Mouse (Mus musculus) 3134 (cell line): ENCODE data around the gene Rnf6.
"Not testable (repeated sequence)": the region's sequence is repeated elsewhere in the genome, so short reads cannot be mapped to it uniquely, and the experiment has no call there.

Experiments used
- DNase-seq: peaks from one replicate; pipeline ENCODE4 v3.0.0-alpha.2; 2011; ENCODE audit warnings: low spot score; ENCODE audit not compliant: insufficient read length; ENCODE audit errors: extremely low read depth

Gene Rnf6

DNA sequence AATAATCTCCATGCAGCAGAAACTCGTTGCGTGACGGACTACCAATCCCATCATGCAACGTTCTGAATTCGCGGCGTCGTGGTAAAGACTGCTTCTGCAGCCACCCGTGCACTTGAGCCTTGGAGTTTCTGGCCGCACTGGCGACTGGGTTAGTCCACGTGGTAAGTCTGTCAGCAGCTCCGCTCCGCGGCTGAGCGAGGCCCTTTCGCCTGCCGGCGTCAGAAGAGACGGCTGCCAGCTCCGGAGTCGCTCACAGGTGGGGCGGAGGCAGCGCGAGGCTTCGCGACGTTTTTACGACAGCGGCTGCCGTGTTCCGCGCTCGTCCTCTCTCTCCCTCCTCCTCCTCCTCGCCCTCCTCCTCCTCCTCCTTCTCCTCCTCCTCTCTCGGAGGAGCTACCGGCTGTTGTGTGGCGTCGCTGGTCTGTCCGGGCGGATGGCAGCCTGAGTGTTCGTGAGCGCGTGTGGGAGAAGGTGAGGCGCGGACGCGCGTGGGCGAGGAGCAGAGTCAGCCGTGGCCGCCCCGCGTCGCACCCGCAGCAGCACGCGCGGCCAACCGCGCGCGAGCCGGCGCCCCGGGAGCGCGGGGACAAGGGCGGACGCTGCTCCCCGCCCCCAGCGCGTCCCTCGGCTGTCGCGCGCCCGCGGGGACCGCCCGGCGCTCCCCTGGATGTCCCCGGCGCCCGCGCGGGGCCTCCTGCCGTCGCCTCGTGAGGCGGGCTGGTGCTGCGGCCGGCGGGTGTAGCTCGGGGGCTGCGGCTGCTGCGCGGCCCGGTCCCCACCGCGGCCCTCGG, 9.7 kb upstream of the Rnf6 start, which contains the start of gene Cdk8:
Gene Cdk8 (plus strand): TSS at position 367 of the 791 bp plus-strand sequence.
- DNase-seq: peak; percentile 98

DNA sequence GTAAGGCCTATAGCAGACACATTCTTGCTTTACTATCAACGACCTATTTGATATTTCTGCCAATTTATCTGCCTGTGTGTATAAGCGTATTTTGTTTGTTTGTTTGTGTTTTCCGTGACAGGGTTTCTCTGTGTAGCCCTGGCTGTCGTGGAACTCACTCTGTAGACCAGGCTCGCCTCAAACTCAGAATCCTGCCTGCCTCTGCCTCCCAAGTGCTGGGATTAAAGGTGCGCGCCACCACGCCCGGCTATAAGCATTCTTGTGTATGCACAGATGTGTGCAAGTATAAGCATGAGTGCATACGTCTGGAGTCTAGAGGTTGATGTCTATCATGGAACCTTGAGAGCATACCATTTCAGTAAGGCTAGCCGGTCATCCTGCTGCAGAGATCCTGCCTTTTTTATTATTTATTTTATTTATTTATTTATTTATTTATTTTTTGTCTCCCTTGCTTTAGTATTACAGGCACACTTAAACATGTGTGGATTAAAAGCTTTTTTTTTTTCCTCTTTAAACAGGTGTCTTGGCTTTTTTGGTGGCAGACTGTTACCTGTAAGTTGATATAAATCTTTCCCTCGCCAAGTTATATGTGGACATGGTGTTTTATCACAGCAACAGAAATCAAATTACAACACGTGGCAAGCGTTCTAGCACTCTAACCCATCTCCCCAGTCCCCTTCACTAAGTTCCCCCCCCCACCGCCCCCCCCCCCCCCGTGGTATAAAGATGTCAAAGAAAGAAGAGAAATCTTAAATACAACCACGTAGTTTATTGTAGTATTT, 8.7 kb upstream of the Rnf6 start:
- DNase-seq: no peak

DNA sequence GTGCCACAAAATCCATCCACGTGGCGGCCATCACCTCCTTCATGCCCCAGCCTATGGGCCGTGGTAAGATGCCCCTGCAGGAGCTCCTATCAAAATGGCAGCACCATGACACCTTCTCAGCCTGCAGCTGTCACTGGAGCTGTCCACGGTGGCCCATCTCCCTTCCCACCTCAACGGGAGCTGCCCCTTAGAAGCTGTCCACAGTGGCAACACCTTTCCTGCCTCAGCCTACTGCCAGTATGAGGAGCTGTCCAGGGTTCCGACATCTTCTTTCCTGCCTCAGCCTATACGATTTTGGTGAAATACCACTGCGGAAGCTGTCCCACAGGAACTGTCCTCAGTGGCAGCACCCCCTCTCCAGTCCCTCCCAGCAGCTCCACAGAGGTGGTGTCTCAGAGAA, 6.1 kb upstream of the Rnf6 start:
- no peak for DNase-seq

DNA sequence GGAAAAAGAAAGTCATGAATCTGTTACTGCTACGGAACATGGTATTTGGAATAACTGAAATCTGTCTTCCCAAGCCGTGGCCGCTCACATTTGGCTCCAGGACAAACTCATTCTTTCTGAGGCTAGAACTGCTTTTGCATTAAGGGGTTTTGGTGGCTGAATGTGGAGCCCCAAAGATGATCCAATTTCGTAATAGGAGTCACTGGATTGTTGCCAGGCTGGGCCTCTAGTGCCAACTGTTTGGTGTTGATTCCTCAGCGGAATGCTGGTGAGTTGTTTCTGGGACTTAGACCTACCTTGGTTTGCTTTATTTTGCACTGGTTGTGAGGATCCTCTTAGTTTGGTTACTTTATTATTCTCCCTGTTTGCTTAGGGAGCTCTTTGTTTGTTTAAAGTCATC, 2.4 kb upstream of the Rnf6 start:
- no peak for DNase-seq

DNA sequence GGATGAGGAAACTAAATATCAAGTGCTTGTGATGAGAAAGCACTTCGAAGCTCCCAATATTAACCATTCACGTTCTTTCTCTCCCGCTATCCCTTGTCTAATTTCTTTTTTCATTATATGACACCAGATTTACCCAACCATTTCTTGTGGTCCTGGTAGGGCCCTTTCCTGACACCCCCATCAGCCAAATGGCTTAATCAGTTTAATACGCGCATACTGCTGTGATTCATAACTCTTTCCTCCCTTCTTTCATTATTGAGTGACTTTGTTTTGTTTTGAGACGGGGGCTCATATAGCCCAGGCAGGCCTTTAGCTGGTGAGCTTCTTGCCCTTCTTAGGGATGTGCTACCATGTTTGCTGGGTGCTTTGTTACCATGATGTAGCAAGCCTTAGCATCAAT, 367 bp upstream of the Rnf6 start:
- DNase-seq: no peak

- no peak for DNase-seq
These were observed 865 bp downstream of the Rnf6 start for GRCm38 (mm10) chr5:146220501-146220878.

DNA sequence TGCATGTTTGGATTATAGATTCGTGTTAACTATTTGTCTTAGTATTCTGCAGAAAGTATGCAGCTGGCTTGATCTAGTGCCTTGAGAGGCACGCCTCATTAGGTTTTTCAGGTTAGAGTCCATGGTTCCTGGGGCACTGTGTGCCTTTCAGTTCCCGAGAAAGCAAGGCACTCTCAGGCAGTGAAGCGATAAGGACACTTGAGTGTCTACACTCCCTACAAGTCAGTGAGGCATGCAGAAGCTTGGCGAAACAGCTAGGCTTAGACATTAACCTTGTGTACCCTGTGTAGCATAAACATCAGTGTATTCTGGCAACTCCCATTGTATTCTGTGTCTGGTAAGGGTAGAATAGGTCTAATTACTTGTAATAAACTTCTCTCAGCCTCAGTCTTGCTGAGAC, 15.8 kb downstream of the Rnf6 start:
- DNase-seq: no peak

- peak; percentile 31 for DNase-seq
These were observed 17.4 kb downstream of the Rnf6 start for GRCm38 (mm10) chr5:146203921-146204320.

- no peak for DNase-seq
These were observed 20.8 kb downstream of the Rnf6 start for GRCm38 (mm10) chr5:146200580-146200979.

DNA sequence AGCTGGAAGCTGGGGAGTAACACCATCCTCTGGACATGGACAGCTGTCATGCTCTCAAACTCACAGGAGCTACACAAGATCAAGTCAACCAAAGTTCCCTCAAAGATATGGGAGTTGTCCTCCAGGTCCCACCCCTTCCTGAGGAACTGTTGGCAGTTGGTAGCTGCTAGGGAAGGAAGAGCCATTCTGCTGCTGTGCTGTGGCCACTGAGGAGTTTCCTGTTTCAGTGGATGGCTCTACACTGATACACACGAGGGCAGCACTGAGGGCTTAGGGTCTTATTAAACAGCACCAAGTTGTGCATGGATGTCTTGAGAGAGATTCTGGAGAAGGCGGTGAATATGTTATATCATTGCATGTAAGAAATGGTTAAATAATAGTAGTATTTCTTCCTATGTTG, 21.8 kb downstream of the Rnf6 start:
- no peak for DNase-seq

DNA sequence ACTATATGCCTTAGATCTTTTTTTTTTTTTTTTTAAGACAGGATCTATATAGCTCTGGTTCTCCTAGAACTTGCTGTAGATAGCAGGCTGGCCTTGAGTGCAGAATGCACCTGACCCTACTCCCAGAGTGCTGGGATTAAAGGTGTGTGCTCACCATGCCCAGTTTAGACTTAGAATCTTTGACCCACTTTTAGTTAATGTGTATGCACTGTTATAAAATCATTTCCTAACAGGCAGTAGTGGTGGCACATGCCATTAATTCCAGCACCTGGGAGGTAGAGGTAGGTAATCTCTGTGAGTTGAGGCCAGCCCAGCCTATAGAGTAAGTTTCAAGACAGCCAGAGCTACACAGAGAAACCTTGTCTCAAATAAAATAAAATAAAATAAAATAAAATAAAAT, 22.3 kb downstream of the Rnf6 start:
- no peak for DNase-seq

- no peak for DNase-seq
These were observed 28.0 kb downstream of the Rnf6 start for GRCm38 (mm10) chr5:146193360-146193759.

DNA sequence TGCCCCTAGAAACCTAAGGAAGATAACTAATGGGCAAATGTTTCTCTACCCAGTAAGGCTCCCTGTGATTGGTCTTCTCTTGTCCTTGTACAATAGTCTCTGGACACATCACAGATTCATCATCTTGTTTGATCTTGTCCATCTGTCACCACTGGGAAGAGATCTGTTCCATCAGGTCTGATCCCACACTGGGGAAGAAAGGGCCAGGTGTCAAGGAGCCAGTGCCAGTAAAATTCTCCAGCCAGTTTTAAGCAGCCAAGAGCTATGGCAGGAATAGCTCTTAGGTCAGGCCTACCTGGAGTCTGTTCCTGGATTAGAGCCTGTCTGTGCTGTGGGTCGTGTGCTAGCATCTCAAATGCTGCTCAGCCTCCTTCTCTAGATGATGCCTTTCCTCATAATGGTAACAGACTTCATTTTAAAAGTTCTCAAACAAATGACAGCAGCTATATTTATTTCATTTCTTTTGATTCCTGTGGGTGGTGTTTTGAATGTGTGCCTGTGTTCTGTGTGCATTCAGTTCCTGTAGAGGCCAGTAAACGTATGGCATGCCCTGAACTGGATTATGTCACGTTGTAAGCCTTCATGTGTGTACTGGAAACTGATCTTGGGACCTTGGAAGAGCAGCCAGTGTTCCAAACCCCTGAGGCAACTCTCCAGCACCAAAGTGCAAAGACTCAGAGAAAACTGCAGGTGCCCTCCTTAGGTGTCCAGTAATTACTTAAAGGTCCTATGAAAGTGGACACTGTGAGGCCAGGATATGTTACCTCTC, 30.7 kb downstream of the Rnf6 start:
- no peak for DNase-seq

- no peak for DNase-seq
These were observed 31.3 kb downstream of the Rnf6 start for GRCm38 (mm10) chr5:146190093-146190492.

GRCm38 (mm10) chr5:146188712-146189111, 32.6 kb downstream of the Rnf6 start:
- DNase-seq: no peak

DNA sequence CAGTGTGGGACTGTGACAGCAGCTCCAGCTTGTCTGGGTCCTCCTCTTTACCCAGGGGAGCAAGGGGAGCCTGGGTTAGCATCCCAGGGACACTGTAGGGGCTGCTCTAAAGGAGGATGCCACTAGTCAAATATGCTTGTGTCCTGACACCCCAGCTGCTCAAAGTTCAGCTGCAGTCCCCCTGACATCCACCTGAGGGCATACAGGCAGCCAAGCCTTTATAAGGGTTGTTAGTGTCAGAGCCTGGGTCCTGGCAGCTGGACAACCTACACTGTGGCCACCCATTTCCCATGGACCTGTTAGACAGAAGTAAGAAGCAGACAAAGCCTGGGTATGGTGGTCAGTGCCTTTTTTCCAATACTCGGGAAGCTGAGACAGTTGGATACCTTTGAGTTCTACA, 33.2 kb downstream of the Rnf6 start:
- DNase-seq: no peak

DNA sequence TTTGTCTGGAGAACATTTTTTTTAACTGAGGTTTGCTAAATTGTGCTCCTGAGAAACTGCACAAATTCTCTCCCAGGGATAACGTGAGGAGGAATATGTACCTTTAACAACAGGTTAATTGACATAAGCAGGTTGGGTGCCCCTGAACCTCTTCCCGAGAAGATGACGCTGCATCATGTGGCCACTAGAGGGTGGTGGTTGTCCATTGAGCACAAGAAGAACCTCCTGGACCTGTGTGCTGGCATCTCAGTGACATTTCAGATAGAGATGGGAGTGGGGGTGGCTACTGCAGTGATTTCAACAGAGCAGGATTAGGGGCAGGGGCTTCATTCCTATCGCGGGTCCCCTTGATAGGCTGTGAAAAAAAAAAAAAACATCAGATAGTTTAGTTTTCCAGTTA, 33.9 kb downstream of the Rnf6 start:
- DNase-seq: not testable (repeated sequence)

GRCm38 (mm10) chr5:146185204-146185603, 36.2 kb downstream of the Rnf6 start, which contains the start of gene 1700001J03Rik:
Gene 1700001J03Rik, minus strand, starts transcription at chr5:146185304.
- not testable (repeated sequence) for DNase-seq

DNA sequence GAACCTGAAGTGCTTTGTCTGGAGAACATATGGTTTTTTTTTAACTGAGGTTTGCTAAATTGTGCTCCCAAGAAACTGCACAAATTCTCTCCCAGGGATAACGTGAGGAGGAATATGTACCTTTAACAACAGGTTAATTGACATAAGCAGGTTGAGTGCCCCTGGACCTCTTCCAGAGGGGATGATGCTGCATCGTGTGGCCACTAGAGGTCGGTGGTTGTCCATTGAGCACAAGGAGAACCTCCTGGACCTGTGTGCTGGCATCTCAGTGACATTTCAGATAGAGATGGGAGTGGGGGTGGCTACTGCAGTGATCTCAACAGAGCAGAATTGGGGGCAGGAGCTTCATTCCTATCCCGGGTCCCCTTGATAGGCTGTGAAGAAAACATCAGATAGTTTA, 48.6 kb downstream of the Rnf6 start:
- DNase-seq: not testable (repeated sequence)

GRCm38 (mm10) chr5:146170621-146171020, 50.7 kb downstream of the Rnf6 start, which contains the start of gene Gm6309:
Gene Gm6309, minus strand, starts transcription at chr5:146170721.
- DNase-seq: not testable (repeated sequence)

- DNase-seq: not testable (repeated sequence)
These were observed 60.9 kb downstream of the Rnf6 start, which contains the start of gene Gm5565 for GRCm38 (mm10) chr5:146160439-146160838. Gene Gm5565, minus strand, starts transcription at chr5:146160539.
